Mouse (Mus musculus): ENCODE measurements around the gene Noct.
"Not testable (repeated sequence)": the region's sequence is repeated elsewhere in the genome, so short reads cannot be mapped to it uniquely, and the experiment has no call there.

The Noct gene

DNA sequence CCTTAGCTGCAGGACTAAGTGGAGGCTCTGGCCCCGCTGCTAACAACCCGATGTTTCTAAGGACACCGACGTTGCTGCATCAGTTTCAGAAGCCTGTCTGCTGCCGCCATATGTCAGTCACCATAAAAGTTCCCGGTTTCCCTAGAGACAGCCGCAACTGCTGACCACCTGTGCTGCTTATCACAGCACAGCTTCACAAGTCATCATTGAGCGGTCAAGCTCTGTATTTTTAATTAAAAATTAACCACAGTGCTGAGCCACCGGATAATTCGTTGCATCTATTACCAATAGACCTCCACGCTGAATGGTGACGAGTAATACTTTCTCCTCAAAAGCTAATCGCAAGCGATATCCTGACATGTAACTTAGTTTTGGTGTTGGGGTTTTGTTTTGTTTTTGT lies 19.4 kb upstream of the Noct start:
- DNase-seq (ENCODE audit: low spot score): no peak

DNA sequence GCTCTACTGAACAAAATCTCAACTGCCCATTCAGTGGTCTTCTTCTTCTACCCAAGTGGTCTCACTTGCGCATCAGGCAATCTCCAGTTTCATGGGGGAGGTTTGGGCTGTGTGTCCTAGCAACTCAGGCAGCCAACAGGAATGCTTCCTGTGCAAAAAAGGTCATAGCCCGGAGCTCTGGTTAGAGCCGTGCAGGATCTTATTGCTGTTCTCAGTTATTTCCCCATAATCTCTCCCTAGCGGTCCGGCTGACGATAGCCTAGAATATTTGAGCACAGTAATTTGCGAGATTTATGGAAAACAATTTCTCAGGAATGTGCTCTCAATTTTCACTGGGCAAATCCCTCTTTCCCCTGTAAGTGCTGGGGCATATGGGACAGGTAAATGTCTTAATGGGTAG lies 17.7 kb upstream of the Noct start:
- no peak for DNase-seq (ENCODE audit: low spot score)

DNA sequence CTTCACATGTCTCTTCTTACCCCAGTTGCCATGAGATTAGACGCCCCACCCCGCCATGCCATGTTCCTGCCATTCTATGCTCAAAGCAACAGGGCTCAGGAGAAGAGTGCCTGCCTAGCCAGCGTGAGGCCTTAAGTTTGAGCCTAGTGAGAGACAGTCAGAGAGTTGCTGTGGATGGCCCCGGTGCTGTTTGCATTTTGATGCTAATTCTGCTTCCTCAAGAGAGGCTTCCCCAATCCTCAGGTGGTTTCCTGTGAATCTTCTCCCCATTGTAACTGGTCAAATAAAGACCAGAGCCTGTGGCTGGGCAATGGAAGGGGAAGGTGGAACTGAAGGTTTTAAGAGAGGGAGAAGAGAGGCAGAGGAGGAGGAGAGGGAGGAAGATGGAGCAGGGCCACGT lies 15.6 kb upstream of the Noct start:
- no peak for DNase-seq (ENCODE audit: low spot score)

DNA sequence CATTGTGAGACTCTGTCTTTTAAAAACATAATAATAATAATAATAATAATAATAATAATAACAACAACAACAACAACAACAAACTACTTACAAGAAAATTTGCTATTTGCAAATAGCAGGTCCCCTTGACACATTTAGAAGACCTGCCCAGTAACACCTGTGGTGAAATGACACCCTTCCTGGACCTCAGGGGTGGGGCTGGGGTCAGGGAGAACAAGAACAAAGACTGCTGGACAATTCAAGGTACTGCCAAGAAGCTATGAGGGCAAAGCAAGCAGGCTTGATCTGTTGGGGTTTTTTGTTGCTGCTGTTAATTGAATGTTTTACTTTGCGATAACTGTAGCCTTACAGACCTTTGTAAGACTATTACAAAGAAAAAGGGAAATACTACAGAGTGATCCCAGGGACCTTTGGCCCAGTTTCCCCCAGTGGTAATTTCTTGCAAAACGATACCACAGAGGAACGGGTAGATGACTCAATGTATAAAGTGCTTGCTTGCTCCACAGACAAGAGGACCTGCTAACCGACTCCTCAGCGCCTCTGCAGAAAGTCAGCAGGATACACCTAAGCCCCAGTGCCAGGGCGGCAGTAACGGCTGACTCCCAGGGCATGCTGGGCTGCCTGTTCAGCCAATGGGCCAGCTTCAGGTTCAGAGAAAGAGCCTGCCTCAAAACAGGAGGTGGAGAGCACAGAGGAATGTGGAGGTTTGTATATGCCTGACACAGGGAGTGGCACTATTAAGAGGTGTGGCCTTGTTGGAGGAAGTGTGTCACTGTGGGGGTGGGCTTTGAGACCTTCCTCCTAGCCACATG lies 14.5 kb upstream of the Noct start:
- DNase-seq (ENCODE audit: low spot score): peak; percentile 31

DNA sequence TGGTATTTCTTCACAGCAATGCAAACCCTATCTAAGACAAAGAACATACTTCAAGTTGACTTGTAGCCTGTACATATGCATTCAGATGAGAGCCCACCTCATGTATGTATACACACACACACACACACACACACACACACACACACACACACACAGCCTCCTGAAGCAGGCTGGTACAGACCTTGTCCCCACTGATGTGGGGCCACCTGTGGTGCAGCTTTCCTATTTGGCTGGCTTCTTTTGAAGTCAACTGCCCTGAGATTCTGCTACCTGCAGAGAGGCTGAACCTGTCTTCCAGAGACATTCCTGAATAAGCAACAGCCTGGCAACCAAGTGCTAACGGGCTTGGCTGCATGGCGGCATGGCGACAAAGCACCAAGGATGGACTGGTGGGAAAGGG lies 13.8 kb upstream of the Noct start:
- DNase-seq (ENCODE audit: low spot score): no peak

DNA sequence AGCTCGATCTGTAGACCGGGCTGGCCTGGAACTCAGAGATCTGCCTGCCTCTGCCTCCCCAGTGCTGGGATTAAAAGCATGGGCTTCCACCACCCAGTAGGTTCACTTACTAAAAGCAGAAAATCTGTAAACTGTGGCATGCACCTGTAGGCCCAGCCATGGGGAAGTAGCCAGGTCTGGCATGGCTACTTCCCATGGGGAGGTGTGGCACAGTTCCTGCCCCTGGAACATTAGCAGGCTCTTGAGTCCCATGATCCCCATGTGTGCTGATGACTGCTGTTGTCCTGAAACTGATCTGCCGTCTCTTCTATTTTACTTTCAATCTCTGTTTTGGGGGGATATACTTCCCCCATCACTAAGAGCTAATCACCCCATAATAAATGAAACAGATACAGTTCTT lies 11.1 kb upstream of the Noct start:
- DNase-seq (ENCODE audit: low spot score): no peak

DNA sequence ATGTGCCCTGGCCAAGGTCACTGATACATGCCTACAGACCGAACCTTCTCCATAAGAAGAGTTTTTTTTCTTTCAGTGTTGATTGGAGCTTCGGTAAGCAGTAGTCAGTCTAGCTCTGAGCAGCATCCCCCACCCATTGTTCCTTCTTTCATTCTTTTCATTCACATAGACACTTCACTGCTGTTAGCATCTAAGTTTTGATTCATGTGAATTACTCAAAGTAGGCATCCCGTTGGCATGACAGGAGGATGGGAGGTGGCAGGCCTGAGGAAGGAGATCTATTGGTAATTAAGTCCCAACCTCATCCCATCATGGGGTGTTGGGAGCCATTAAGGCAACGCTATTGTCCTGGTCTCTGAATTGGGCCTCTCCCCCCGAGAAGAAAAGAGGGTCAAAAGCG lies 8.6 kb upstream of the Noct start:
- DNase-seq (ENCODE audit: low spot score): no peak

DNA sequence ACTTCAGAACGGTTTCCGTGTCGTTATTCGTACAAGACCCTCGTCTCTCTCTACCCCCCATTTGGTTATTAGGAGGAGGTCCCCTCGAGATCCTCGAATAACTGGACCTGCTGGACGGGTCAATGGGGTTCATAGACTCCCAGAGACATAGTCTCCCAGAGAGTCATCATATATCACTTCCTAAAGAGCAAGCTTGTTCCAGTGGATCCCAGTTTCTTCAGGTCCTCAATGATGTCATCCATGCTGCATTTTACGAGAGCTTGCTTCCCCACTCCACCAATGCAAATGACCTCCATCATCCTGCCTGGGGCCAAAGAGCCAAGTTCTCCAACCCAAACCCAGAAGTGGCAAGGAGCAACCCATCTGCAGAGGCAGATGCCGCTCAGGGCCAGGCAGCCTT lies 7.9 kb upstream of the Noct start:
- DNase-seq (ENCODE audit: low spot score): not testable (repeated sequence)

DNA sequence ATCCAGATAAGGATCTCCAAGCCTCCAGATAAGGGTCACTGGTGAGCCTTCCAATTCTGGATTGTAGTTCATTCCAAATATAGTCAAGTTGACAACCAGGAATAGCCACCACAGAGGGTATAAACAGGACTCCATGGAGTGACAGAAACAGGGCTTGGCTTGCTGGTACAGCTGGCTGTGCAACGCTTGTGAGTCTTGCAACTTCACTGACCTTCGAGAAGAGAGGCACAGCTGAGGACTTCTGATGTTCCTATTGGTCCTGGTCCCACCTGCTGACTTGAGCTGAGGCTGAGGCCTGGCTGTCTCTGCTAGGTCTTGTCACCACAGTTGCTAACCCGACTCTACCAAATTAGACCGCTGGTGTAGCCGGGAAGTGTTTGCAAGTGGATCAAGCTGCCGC lies 5.9 kb upstream of the Noct start:
- DNase-seq (ENCODE audit: low spot score): not testable (repeated sequence)

DNA sequence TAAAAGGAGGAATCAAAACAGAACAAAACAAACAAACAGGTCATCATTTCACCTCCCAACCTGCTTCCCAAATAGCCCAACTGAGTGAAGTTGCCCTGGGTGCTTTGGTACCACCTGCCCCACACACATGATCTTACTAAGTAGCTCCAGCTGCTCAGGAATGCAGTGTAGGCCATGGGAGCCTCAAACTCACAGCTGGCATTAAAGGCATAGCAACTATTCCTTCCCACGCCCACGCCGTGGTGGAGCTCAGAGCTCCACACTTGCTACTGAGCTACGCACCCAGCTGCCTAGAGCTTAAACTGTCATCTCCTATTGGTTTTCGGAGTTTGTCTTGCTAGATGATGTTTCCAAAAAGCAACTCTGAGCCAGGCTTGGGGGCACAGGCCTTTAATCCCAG lies 5.0 kb upstream of the Noct start:
- DNase-seq (ENCODE audit: low spot score): no peak

DNA sequence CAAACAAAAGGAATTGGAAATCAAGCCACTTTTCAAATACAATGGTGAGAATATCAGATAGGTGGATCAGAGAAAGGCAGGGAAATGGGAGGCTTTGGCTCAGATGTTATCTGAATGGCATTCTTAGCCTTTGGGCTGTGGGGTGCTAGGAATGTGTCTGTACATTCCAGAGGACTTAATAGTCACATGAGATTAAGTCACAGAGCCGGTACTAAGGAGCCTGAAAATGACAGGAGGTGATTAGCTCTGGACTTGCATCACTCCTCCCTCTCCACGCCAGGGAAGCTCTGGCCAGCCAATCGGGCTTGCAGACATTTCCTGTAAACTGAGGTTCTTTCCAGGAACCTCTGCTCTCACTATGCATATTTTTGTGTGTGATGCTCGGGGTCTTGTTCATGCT lies 3.4 kb upstream of the Noct start:
- no peak for DNase-seq (ENCODE audit: low spot score)

DNA sequence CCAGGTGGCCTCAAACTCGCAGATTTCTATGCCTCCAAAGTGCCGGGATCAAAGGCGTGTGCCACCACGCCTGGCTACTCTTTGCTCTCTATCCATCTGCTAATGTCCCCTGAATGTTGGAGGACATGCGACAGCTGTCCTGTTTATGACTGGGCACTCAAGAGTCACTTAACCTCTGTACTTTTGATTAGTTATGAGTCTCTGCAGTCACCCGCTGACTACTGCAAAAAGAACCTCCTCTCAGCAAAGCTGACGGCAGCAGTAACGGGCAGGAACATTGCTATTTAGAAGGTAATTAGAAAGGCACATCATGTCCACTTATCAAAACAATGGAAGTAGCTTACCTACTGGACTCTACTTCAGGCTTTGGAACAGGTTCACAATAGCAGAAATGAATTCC lies 2.4 kb upstream of the Noct start:
- DNase-seq (ENCODE audit: low spot score): no peak

DNA sequence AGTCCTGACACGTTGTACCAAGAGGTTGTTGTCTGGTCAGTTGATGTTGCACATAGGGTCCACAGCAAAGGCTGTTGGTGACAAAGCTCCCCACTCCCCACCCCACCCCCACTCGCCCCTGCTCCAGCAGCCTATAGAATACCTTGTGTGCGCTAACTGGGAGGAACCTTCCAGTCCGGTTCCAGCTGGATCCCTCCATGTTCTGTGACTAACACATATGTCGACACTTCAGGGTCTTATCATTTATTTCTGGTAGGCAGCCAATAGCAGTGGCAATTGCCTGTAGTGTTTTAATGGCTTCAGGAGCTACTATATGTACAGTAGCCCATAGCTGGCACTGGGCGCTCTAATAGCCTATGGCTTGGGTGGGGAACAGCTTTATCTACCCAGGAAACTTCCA lies 1.9 kb upstream of the Noct start:
- DNase-seq (ENCODE audit: low spot score): no peak

DNA sequence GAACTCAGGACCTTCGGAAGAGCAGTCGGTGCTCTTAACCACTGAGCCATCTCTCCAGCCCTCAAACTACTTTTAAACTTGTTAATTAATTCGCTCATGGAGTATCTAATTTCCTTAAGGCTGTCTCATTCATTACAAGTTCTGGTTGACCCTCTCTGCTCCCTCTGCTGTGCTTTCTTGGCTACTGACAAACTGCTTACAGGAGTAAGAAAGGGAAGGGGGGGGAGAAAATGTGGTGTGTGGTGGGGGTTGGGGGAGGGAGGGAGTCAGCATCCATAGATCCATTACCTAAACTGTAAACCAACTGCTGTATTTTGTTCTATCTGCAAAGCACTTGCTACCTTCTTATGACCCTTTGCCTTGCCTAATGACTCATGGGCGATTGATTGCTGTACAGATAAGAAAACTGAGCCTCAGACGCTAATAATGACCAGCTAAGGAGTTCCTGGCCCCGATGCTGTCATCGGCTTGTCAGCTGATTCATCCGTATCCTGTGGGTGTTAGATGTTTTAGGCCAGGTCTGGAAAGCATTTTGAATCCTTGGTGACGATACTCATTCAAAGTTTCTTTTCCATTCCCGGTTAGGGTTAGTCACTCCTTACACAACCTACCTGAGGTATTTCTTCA lies 1.3 kb upstream of the Noct start:
- DNase-seq (ENCODE audit: low spot score): no peak

DNA sequence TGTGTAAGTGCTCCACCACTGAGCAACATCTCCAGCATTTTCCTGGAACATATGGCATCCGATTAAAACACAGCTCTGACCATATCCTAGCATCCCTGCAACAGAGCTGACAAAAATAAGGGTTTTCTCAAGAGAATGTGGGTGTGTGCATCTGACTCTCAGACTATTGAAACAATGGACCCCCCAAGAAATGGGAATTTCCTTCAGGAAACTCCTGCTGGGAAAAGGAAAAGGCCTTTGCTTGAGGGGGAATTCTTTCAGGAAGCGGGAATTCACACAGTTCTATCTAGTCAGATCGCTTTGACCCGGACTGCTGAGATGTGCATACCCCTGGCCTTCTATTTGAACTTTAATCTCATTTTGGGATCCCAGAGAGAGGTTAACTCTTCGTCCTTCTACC lies 691 bp upstream of the Noct start:
- no peak for DNase-seq (ENCODE audit: low spot score)

DNA sequence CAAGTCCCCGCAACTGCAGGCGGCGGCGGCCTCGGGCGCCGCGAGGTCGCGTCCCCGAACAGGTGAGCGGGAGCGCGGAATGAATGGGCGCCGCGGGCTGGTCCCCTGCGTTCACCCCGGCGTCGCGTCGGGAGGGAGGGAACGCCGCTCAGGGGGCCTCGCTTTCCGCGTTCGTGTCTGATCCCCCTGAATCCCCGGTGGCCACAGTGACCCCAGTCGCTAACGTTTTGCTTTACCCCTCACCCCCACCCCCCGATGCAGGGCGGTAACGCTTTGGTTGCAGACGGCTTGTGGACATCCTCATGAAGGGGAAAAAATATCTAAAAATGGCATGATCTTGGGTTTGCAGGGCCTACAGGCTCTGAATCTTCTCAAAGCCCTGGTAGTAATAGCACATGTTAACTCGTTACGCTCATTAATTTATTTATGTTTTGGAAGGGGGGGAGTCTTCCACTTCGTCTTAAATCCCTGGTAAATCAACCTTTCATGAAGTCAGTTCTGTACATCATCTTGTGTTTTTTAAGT lies 1.0 kb downstream of the Noct start:
- no peak for DNase-seq (ENCODE audit: low spot score)

DNA sequence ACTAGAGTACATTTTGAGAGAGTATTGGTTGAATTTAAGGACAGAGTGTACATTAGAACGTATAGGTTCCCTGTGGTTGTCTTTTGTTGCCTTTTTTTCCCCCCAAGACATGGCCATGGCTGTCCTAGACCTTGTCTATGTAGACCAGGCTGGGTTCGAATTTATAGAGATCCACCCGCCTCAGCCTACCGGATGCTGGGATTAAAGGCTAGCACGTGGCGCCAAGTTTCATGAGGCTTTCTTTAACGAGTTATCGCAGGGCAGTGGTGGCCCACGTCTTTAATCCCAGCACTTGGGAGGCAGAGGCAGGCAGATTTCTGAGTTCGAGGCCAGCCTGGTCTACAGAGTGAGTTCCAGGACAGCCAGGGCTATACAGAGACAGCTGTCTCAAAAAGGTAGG lies 1.7 kb downstream of the Noct start:
- no peak for DNase-seq (ENCODE audit: low spot score)

DNA sequence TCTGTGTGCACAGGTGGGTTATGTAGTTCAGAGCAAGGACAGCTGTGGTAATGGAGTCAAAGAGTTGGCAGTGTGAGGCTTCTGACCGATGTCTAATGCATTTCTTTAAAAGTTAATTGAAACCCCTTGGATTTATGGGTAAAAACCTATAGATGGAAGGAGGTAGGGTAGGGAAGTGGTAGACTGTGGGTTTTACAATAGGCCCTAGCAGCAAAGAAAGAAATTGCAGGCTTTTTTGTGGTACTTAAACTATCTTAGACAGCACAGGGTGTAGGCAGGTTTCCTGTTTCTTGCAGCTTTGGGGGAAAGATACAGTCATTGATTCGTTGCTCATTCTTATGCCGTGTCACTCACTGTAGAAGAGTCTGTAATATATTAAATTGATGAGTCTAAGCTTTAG lies 2.4 kb downstream of the Noct start:
- DNase-seq (ENCODE audit: low spot score): no peak

DNA sequence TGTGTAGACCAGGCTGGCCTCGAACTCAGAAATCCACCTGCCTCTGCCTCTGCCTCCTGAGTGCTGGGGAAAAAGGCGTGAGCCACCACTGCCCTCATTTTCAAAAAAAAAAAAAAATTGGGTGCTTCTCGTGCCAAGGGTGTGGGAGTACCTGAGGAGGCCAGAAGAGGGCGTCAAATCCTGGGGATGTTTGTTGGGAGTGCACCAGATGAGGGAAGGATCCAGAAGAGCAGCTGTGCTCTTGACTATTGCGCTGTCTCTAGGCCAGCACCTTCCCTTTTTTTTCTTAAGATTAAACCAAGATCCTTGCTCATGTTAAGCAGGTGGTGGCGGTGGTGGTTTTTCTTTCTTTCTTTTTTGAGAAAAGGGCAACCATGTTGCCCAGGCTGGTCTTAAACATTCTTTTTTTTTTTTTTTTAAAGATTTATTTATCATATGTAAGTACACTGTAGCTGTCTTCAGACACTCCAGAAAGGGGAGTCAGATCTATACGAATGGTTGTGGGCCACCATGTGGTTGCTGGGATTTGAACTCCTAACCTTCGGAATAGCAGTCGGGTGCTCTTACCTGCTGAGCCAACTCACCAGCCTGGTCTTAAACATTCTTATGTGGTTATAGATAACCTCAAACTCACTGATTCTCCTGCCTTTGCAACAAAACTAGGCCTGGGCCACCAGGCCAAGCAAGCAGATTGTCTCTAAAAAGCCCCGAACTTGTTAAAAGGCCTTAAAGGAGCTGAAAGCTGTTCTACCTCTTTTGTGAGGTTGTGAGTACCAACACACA lies 4.0 kb downstream of the Noct start:
- DNase-seq (ENCODE audit: low spot score): peak; percentile 52

DNA sequence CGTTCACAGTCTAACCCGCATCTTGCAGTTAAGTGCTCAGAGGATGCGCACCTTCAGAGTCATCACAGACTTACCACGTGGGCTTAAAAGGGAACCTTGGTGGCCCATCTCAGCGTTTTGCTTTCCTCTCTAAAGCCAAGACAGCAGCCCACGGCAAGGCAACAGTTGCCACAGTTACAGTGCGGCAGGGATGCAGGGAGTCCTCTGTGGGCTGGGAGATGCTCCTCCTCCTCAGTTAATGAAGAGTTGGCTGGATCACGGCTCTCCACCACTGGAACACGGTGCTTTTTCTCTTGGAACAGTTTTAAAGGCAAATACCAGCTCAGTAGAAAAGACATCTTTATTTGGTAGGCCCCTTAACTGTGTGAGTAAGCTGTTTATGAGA lies 4.6 kb downstream of the Noct start:
- DNase-seq (ENCODE audit: low spot score): no peak

DNA sequence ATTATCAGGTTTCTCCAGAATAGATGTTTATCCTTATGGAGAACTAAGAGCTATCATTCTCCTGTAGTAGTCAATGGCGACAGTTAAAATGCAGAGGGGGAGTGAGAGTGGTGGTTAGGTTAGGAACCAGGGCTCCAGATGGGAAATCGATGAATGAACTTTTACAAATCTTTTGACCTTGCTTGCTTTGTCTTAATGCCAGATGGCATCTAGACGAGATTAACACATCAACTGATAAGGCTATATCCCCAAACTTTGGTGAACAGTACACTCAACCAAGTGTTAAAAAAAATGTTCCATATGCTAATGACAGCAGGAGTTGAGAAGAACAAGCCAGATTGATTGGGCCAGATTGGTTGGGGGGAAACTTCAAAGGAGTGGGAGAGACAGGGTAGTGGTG lies 5.0 kb downstream of the Noct start:
- DNase-seq (ENCODE audit: low spot score): no peak

DNA sequence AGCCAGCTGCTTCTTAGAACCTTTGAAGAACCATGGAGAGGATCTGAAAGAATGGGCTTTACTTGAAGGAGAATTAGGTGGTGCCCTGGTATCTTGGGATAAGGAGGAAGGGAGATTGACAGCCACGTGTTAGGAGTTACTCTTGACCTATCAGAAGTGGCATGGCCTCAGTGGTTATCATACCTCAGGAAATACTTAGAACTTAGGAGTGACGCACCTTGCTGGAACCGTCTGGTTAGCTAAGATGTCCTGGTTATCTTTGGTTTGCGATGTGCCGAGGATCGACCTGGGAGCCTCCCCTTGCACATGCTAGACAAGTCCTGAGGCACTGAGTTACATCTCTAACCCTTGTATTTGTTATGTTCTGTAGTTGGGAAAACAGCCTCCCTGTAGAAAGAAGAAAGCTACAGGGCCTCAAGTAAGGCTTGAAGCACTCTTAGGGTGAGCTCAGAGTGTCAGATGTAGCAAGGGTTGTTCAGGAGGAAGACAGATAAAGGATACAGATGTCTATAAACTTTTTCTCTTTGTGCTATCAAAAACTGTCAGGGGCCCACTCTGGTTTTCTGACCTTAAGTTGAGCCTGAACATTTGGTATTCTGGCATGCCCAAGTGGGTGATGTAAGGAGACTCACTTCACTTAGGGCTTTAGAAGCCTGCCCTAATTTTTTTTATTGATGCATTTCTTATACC lies 6.0 kb downstream of the Noct start:
- DNase-seq (ENCODE audit: low spot score): no peak
